Mouse (Mus musculus) testis, adult 2 months (tissue): Measurements from ENCODE around the gene Hist1h2bh. TPM values are rescaled to one million over a fixed set of nuclear protein-coding genes. Genes with fewer than 3 reads are reported as not detected.
"Not testable (repeated sequence)": the region's sequence is repeated elsewhere in the genome, so short reads cannot be mapped to it uniquely, and the experiment has no call there.

Source experiments
- H3K27ac ChIP-seq: fragments of 200-500 bp; 2 replicates; pipeline ENCODE4 v1.5.1; 2012; ENCODE audit warnings: low read depth, low read length; ENCODE audit not compliant: control insufficient read depth, insufficient read depth
- H3K27me3 ChIP-seq: fragments of 200-500 bp; 2 replicates; pipeline ENCODE4 v1.6.1; 2012; ENCODE audit warnings: mild to moderate bottlenecking, low read length, moderate library complexity; ENCODE audit not compliant: control insufficient read depth, insufficient read depth
- H3K36me3 ChIP-seq: fragments of 200-500 bp; 2 replicates; pipeline ENCODE4 v1.6.1; 2012; ENCODE audit warnings: mild to moderate bottlenecking, low read length; ENCODE audit not compliant: control insufficient read depth, insufficient read depth
- H3K4me1 ChIP-seq: fragments of 200-500 bp; 2 replicates; pipeline ENCODE4 v1.6.1; 2012; ENCODE audit warnings: low read length; ENCODE audit not compliant: control insufficient read depth, insufficient read depth
- H3K4me3 ChIP-seq: fragments of 200-500 bp; 2 replicates; pipeline ENCODE4 v1.5.1; 2012; ENCODE audit warnings: low read depth, mild to moderate bottlenecking, low read length, moderate library complexity, mixed read lengths; ENCODE audit not compliant: control insufficient read depth
- CTCF ChIP-seq: fragments of 200-500 bp; IDR thresholded peaks from 2 replicates; pipeline ENCODE4 v1.5.1; 2012; ENCODE audit warnings: low read depth, mild to moderate bottlenecking, inconsistent platforms, low read length, moderate library complexity; ENCODE audit not compliant: control insufficient read depth, insufficient read depth, insufficient replicate concordance
- POLR2A ChIP-seq: fragments of 200-500 bp; IDR thresholded peaks from 2 replicates; pipeline ENCODE4 v1.6.1; 2012; ENCODE audit warnings: low read depth, mild to moderate bottlenecking, inconsistent platforms, low read length, moderate library complexity; ENCODE audit not compliant: control insufficient read depth
- polyA plus RNA-seq: library from polyadenylated mRNA; depleted of rRNA; stranded (reverse); fragments of >200 nt; gene quantifications from 2 replicates; pipeline ENCODE4 v1.2.3, GENCODE M21; 2012

The Hist1h2bh gene
- polyA plus RNA-seq, 1 experiment, result 0.07 TPM

- no peak overlapping the region for H3K4me3 ChIP-seq
- no peak overlapping the region for H3K27ac ChIP-seq
- no peak for TF ChIP-seq CTCF
- no peak for TF ChIP-seq POLR2A
- H3K4me1 ChIP-seq, result peaks cover 3% of the 10 kb centered on the region
- H3K27me3 ChIP-seq, result no peaks in the 10 kb centered on the region
- H3K36me3 ChIP-seq, result no peaks in the 10 kb centered on the region
Observed at GRCm38 (mm10) chr13:23541497-23541896, 1.7 kb downstream of the Hist1h2bh start.

GRCm38 (mm10) chr13:23539821-23540220 is 3.4 kb downstream of the Hist1h2bh start:
- H3K4me3 ChIP-seq, H3K27me3 ChIP-seq, H3K27ac ChIP-seq, H3K4me1 ChIP-seq, H3K36me3 ChIP-seq: not testable (repeated sequence)

GRCm38 (mm10) chr13:23538249-23538648 is 4.9 kb downstream of the Hist1h2bh start:
- Histone ChIP-seq H3K36me3 (no peaks in the 10 kb centered on the region), H3K27ac (no peak overlapping the region), H3K4me3 (no peak overlapping the region), H3K27me3 (no peaks in the 10 kb centered on the region), H3K4me1 (peaks cover 7% of the 10 kb centered on the region)
- TF ChIP-seq POLR2A (no peak), CTCF (no peak)

- no peak overlapping the region for H3K4me3 ChIP-seq
- TF ChIP-seq POLR2A, result no peak
- no peak for TF ChIP-seq CTCF
- H3K27ac ChIP-seq, result no peak overlapping the region
- peaks cover 7% of the 10 kb centered on the region for H3K4me1 ChIP-seq
- H3K36me3 ChIP-seq, result no peaks in the 10 kb centered on the region
- H3K27me3 ChIP-seq, result no peaks in the 10 kb centered on the region
Observed at GRCm38 (mm10) chr13:23537006-23537710, 6.0 kb downstream of the Hist1h2bh start.

DNA sequence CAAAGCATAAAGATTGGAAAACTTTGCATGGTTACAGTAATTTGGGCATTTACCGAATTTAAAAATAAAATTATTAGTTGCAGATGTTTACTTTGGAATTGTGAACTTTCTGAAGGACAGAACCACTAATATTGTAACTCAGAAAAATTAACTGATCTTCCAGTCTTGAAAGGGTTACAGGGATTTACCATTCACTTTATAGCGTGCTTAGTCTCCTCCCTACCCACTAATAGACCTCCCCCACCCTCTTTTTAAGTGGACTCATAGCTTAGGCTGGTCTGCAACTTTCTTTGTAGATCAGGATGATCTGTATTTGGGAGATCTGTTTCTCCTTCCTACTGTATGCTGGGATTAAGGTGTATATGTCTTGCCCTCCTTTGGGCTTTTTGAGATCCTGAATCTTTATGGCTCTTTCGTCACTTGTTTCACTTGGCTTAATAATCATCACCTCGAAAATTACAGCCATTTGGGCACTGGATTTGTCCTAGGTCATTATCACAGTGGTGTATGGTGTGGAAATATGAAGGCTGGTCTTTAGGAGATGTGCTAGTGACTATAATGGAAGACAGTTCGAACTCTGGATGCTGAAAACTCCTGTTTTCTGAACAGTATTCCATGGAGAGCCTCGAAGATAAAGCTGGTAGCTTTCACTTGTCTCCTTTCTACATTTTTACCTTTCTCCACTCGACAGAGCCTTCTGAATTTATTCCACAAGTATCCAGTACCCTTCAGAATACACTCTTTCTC is 6.9 kb downstream of the Hist1h2bh start:
- H3K4me1 ChIP-seq, result peaks cover 7% of the 10 kb centered on the region
- H3K27ac ChIP-seq, result no peak overlapping the region
- TF ChIP-seq CTCF (no peak), POLR2A (no peak)
- no peak overlapping the region for H3K4me3 ChIP-seq
- no peaks in the 10 kb centered on the region for H3K27me3 ChIP-seq
- H3K36me3 ChIP-seq, result no peaks in the 10 kb centered on the region

- TF ChIP-seq POLR2A, result peak; percentile 43; the same call in 1 of the 2 replicates
- not testable (repeated sequence) for H3K36me3 ChIP-seq, H3K27ac ChIP-seq, H3K27me3 ChIP-seq, H3K4me1 ChIP-seq
- peak within 1 kb of the TSS; percentile 38 for H3K4me3 ChIP-seq
Observed at GRCm38 (mm10) chr13:23535137-23536075, 7.8 kb downstream of the Hist1h2bh start, which contains the start of gene Hist1h3g. TSS of gene Hist1h3g (plus strand) at chr13:23535422.

- Histone ChIP-seq H3K27ac (no peak overlapping the region), H3K4me3 (no peak overlapping the region; the same call in 1 of the 2 replicates), H3K4me1 (peaks cover 7% of the 10 kb centered on the region), H3K27me3 (no peaks in the 10 kb centered on the region), H3K36me3 (no peaks in the 10 kb centered on the region)
- TF ChIP-seq POLR2A (no peak), CTCF (no peak)
Observed at GRCm38 (mm10) chr13:23534368-23535131, 8.6 kb downstream of the Hist1h2bh start.

DNA sequence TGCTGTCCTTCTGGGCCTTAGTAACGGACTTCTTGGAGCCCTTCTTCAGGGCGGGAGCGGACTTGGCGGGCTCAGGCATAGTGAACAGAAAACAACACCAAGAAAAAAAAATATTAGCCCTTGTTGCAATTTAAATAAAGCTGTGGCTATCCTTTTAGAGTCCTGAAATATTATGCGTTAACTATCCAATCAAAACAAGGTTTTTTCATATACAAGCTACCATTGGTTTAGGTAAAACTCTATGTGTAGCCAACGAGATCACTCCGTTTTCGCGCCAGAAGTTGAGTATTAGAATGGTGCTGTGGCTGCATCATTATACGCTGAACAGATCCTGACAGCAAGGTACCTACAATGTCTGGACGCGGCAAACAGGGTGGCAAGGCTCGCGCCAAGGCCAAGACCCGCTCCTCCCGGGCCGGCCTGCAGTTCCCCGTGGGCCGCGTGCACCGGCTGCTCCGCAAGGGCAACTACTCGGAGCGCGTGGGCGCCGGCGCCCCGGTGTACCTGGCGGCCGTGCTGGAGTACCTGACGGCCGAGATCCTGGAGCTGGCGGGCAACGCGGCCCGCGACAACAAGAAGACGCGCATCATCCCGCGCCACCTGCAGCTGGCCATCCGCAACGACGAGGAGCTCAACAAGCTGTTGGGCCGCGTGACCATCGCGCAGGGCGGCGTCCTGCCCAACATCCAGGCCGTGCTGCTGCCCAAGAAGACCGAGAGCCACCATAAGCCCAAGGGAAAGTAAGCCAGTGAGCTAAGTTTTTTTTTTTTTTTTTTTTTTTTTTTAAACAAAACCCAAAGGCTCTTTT is 9.4 kb downstream of the Hist1h2bh start, which contains the start of gene Hist1h2af:
Hist1h2af (plus strand) TSS at position 347 of the 808 bp plus-strand sequence.
- not testable (repeated sequence) for H3K36me3 ChIP-seq, H3K27me3 ChIP-seq, H3K27ac ChIP-seq, H3K4me1 ChIP-seq
- H3K4me3 ChIP-seq, result peak within 1 kb of the TSS; percentile 50; the same call in 1 of the 2 replicates
